Mouse (Mus musculus) ES-Bruce4 (cell line): ENCODE measurements around the gene Arfip1. TPM values are rescaled to one million over a fixed set of nuclear protein-coding genes. Genes with fewer than 3 reads are reported as not detected.

Source experiments
- H3K27ac ChIP-seq: 2 replicates; pipeline ENCODE4 v1.5.1; 2012; ENCODE audit warnings: low read length, inconsistent platforms; ENCODE audit not compliant: insufficient read depth
- H3K27me3 ChIP-seq: 2 replicates; pipeline ENCODE4 v1.6.1; 2012; ENCODE audit warnings: mild to moderate bottlenecking, low read length, inconsistent platforms; ENCODE audit not compliant: control insufficient read depth, poor library complexity, insufficient read depth, severe bottlenecking
- H3K36me3 ChIP-seq: 2 replicates; pipeline ENCODE4 v1.6.1; 2012; ENCODE audit warnings: inconsistent platforms, mild to moderate bottlenecking, low read length, moderate library complexity; ENCODE audit not compliant: control insufficient read depth, poor library complexity, insufficient read depth, severe bottlenecking
- H3K4me1 ChIP-seq: one replicate; pipeline ENCODE4 v1.8.1; 2011; ENCODE audit warnings: low read length; ENCODE audit not compliant: control insufficient read depth, insufficient read depth
- H3K4me3 ChIP-seq: 2 replicates; pipeline ENCODE4 v1.5.1; 2011; ENCODE audit warnings: low read depth, mild to moderate bottlenecking, low read length
- H3K9ac ChIP-seq: 2 replicates; pipeline ENCODE4 v1.6.1; 2012; ENCODE audit warnings: low read depth, mild to moderate bottlenecking, inconsistent platforms; ENCODE audit not compliant: poor library complexity, severe bottlenecking
- H3K9me3 ChIP-seq: replicated peaks from 2 replicates; pipeline ENCODE4 v1.6.1; 2012; ENCODE audit warnings: mild to moderate bottlenecking, low read length, inconsistent platforms; ENCODE audit not compliant: control insufficient read depth, poor library complexity, insufficient read depth, severe bottlenecking
- CTCF ChIP-seq: IDR thresholded peaks from one replicate; pipeline ENCODE4 v1.8.1; 2011; ENCODE audit warnings: low read depth, low read length
- EP300 ChIP-seq: IDR thresholded peaks from 2 replicates; pipeline ENCODE4 v1.6.1; 2011; ENCODE audit warnings: low read depth, low read length; ENCODE audit not compliant: insufficient read depth
- POLR2A ChIP-seq: IDR thresholded peaks from one replicate; pipeline ENCODE4 v1.8.1; 2011; ENCODE audit warnings: low read length; ENCODE audit not compliant: insufficient read depth
- polyA plus RNA-seq: library from polyadenylated mRNA; stranded (reverse); fragments of >200 nt; gene quantifications from 2 replicates; pipeline ENCODE4 v1.2.4, GENCODE M21; 2011; ENCODE audit warnings: low read depth; ENCODE audit not compliant: missing spikeins, insufficient read depth, insufficient read length

Gene Arfip1
- polyA plus RNA-seq, 1 experiment: 32.9 TPM

- no peaks in the 10 kb centered on the region for H3K4me1 ChIP-seq
- H3K9me3 ChIP-seq: no peaks in the 10 kb centered on the region
- H3K27me3 ChIP-seq: peaks cover 13% of the 10 kb centered on the region
- H3K36me3 ChIP-seq: no peaks in the 10 kb centered on the region
- no peak overlapping the region for H3K27ac ChIP-seq
- H3K4me3 ChIP-seq: no peak overlapping the region
- no peak for TF ChIP-seq CTCF
- no peak for TF ChIP-seq POLR2A
- no peak for TF ChIP-seq EP300
- no peak overlapping the region for H3K9ac ChIP-seq
These were observed 104.9 kb downstream of the Arfip1 start for GRCm38 (mm10) chr3:84477498-84477897.

GRCm38 (mm10) chr3:84474981-84475775 is 107.2 kb downstream of the Arfip1 start:
- H3K4me1 ChIP-seq: no peaks in the 10 kb centered on the region
- H3K36me3 ChIP-seq: no peaks in the 10 kb centered on the region
- H3K9ac ChIP-seq: no peak overlapping the region
- H3K27me3 ChIP-seq: peaks cover 13% of the 10 kb centered on the region
- no peak overlapping the region for H3K4me3 ChIP-seq
- H3K9me3 ChIP-seq: no peaks in the 10 kb centered on the region
- no peak for TF ChIP-seq POLR2A
- H3K27ac ChIP-seq: no peak overlapping the region

- Histone ChIP-seq H3K4me1 (no peaks in the 10 kb centered on the region), H3K36me3 (no peaks in the 10 kb centered on the region), H3K9me3 (no peaks in the 10 kb centered on the region), H3K27ac (no peak overlapping the region), H3K4me3 (no peak overlapping the region), H3K27me3 (peaks cover 9% of the 10 kb centered on the region), H3K9ac (no peak overlapping the region)
- TF ChIP-seq EP300 (no peak), POLR2A (no peak), CTCF (no peak)
These were observed 108.0 kb downstream of the Arfip1 start for GRCm38 (mm10) chr3:84474398-84474797.

- Histone ChIP-seq H3K4me3 (no peak overlapping the region), H3K4me1 (no peaks in the 10 kb centered on the region), H3K9ac (no peak overlapping the region), H3K9me3 (no peaks in the 10 kb centered on the region), H3K27me3 (no peaks in the 10 kb centered on the region), H3K36me3 (no peaks in the 10 kb centered on the region), H3K27ac (no peak overlapping the region)
- TF ChIP-seq POLR2A: no peak
- TF ChIP-seq EP300: no peak
- TF ChIP-seq CTCF: no peak
These were observed 109.5 kb downstream of the Arfip1 start for GRCm38 (mm10) chr3:84472955-84473354.

- H3K9me3 ChIP-seq: no peaks in the 10 kb centered on the region
- no peak overlapping the region for H3K27ac ChIP-seq
- no peaks in the 10 kb centered on the region for H3K27me3 ChIP-seq
- H3K9ac ChIP-seq: no peak overlapping the region
- H3K36me3 ChIP-seq: no peaks in the 10 kb centered on the region
- H3K4me1 ChIP-seq: no peaks in the 10 kb centered on the region
- no peak for TF ChIP-seq CTCF
- TF ChIP-seq EP300: no peak
- TF ChIP-seq POLR2A: no peak
- no peak overlapping the region for H3K4me3 ChIP-seq
These were observed 109.9 kb downstream of the Arfip1 start for GRCm38 (mm10) chr3:84472527-84472926.

GRCm38 (mm10) chr3:84471146-84471545 is 111.3 kb downstream of the Arfip1 start:
- TF ChIP-seq CTCF: no peak
- TF ChIP-seq POLR2A: no peak
- TF ChIP-seq EP300: no peak
- Histone ChIP-seq H3K9ac (no peak overlapping the region), H3K36me3 (no peaks in the 10 kb centered on the region), H3K4me1 (no peaks in the 10 kb centered on the region), H3K4me3 (no peak overlapping the region), H3K9me3 (no peaks in the 10 kb centered on the region), H3K27ac (no peak overlapping the region), H3K27me3 (no peaks in the 10 kb centered on the region)
